Mouse (Mus musculus): Measurements from ENCODE around the gene Serpina3g. TPM values are rescaled to one million over a fixed set of nuclear protein-coding genes. Genes with fewer than 3 reads are reported as not detected.

The Serpina3g gene
- polyA plus RNA-seq, 1 experiment from 2014 or later = 21.9 TPM

DNA sequence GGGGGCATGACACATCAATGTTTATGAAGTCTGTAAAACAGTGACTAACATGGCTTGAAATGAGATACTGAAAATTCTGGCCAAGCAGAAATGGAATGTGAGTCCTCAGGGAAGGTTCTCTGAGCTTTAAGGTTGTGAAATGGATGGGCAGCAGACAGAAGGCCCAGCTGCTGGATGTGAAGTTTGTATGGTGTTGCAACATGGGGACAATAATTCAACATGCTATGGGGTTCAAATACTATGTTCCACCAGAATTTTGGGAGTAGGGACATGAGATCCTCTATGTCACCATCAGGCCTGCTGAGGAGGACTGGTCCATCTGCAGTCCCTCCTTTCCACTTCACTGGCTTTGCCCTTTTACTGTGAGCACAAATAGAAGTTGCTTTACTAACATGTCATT, 7.3 kb downstream of the Serpina3g start:
- Histone ChIP-seq H3K9ac (replicated peaks) (no peak overlapping the region), H3K9me3 (ENCODE audit: low read length) (no peaks in the 10 kb centered on the region), H3K27me3 (ENCODE audit: insufficient read depth, low read length) (no peaks in the 10 kb centered on the region), H3K4me3 (ENCODE audit: low read depth, low read length) (no peak overlapping the region), H3K4me2 (ENCODE audit: low read depth, low read length) (no peak overlapping the region), H3K4me1 (ENCODE audit: insufficient read depth) (no peaks in the 10 kb centered on the region), H3K36me3 (replicated peaks; ENCODE audit: insufficient read depth, low read length) (no peaks in the 10 kb centered on the region), H3K27ac (ENCODE audit: low read depth) (no peak overlapping the region)
- DNase-seq = no peak
- TF ChIP-seq EP300 (IDR thresholded peaks at IDR 0.05; ENCODE audit: low read depth) (no peak), CTCF (IDR thresholded peaks at IDR 0.05; ENCODE audit: low read depth) (no peak)
- no peak for ATAC-seq

DNA sequence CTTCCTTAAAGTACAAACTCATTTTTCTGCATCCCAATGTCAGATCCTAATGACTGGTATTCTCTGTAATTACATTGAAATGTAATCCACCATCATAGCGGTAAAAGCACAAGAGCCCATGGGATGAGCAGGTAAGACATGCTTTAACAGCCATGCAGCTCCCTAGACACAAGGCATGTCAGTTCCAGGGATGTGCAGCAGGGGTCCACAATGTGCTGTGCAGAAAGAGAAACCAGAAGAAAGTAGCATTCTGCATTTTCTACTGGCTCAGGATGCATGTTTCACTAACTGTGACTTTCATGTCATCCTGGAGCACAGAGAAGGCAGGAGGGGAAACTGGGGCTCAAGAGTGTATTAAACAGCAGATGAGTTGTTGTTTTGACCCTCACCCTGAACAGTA, 9.0 kb downstream of the Serpina3g start:
- ATAC-seq = 0 out of 2 replicates have a peak, but pooled peaks have one; percentile 31
- Histone ChIP-seq H3K9ac (replicated peaks) (no peak overlapping the region), H3K27ac (ENCODE audit: low read depth) (no peak overlapping the region), H3K4me1 (ENCODE audit: insufficient read depth) (no peaks in the 10 kb centered on the region), H3K9me3 (ENCODE audit: low read length) (no peaks in the 10 kb centered on the region), H3K4me2 (ENCODE audit: low read depth, low read length) (no peak overlapping the region), H3K4me3 (ENCODE audit: low read depth, low read length) (no peak overlapping the region), H3K27me3 (ENCODE audit: insufficient read depth, low read length) (no peaks in the 10 kb centered on the region), H3K36me3 (replicated peaks; ENCODE audit: insufficient read depth, low read length) (no peaks in the 10 kb centered on the region)
- 90% methylated on average over 1 of the region's 1 CpGs for WGBS (ENCODE audit: insufficient replicate concordance)
- TF ChIP-seq EP300 (IDR thresholded peaks at IDR 0.05; ENCODE audit: low read depth) (no peak), CTCF (IDR thresholded peaks at IDR 0.05; ENCODE audit: low read depth) (peak; percentile 68)
- DNase-seq = peak; percentile 21

GRCm38 (mm10) chr12:104245595-104245994, 9.6 kb downstream of the Serpina3g start:
- Histone ChIP-seq H3K27ac (ENCODE audit: low read depth) (no peak overlapping the region), H3K4me1 (ENCODE audit: insufficient read depth) (no peaks in the 10 kb centered on the region), H3K4me3 (ENCODE audit: low read depth, low read length) (no peak overlapping the region), H3K9ac (replicated peaks) (no peak overlapping the region), H3K27me3 (ENCODE audit: insufficient read depth, low read length) (no peaks in the 10 kb centered on the region), H3K4me2 (ENCODE audit: low read depth, low read length) (no peak overlapping the region), H3K36me3 (replicated peaks; ENCODE audit: insufficient read depth, low read length) (no peaks in the 10 kb centered on the region), H3K9me3 (ENCODE audit: low read length) (no peaks in the 10 kb centered on the region)
- WGBS (ENCODE audit: insufficient replicate concordance) = 44% methylated on average over 3 of the region's 3 CpGs
- TF ChIP-seq EP300 (IDR thresholded peaks at IDR 0.05; ENCODE audit: low read depth) (no peak), CTCF (IDR thresholded peaks at IDR 0.05; ENCODE audit: low read depth) (no peak)
- ATAC-seq = no peak
- no peak for DNase-seq

- H3K4me1 ChIP-seq (ENCODE audit: insufficient read depth) = no peaks in the 10 kb centered on the region
- ATAC-seq (peak; percentile 38; the same call in 1 of the 2 replicates), DNase-seq (no peak)
- no peaks in the 10 kb centered on the region for H3K36me3 ChIP-seq (replicated peaks; ENCODE audit: insufficient read depth, low read length)
- H3K9ac ChIP-seq (replicated peaks) = no peak overlapping the region
- no peaks in the 10 kb centered on the region for H3K27me3 ChIP-seq (ENCODE audit: insufficient read depth, low read length)
- H3K9me3 ChIP-seq (ENCODE audit: low read length) = no peaks in the 10 kb centered on the region
- no peak overlapping the region for H3K4me3 ChIP-seq (ENCODE audit: low read depth, low read length)
- H3K4me2 ChIP-seq (ENCODE audit: low read depth, low read length) = no peak overlapping the region
- H3K27ac ChIP-seq (ENCODE audit: low read depth) = no peak overlapping the region
- TF ChIP-seq CTCF (IDR thresholded peaks at IDR 0.05; ENCODE audit: low read depth) (no peak), EP300 (IDR thresholded peaks at IDR 0.05; ENCODE audit: low read depth) (peak; percentile 78)
Measured at GRCm38 (mm10) chr12:104247553-104248002, 11.5 kb downstream of the Serpina3g start.

- H3K9me3 ChIP-seq (ENCODE audit: low read length) = no peaks in the 10 kb centered on the region
- TF ChIP-seq EP300 (IDR thresholded peaks at IDR 0.05; ENCODE audit: low read depth) (no peak), CTCF (IDR thresholded peaks at IDR 0.05; ENCODE audit: low read depth) (no peak)
- 67% methylated on average over 3 of the region's 3 CpGs for WGBS (ENCODE audit: insufficient replicate concordance)
- H3K36me3 ChIP-seq (replicated peaks; ENCODE audit: insufficient read depth, low read length) = no peaks in the 10 kb centered on the region
- ATAC-seq (no peak), DNase-seq (no peak)
- H3K27me3 ChIP-seq (ENCODE audit: insufficient read depth, low read length) = no peaks in the 10 kb centered on the region
- no peak overlapping the region for H3K4me2 ChIP-seq (ENCODE audit: low read depth, low read length)
- no peak overlapping the region for H3K4me3 ChIP-seq (ENCODE audit: low read depth, low read length)
- H3K27ac ChIP-seq (ENCODE audit: low read depth) = no peak overlapping the region
- no peak overlapping the region for H3K9ac ChIP-seq (replicated peaks)
- H3K4me1 ChIP-seq (ENCODE audit: insufficient read depth) = no peaks in the 10 kb centered on the region
Measured at GRCm38 (mm10) chr12:104248231-104248630, 12.2 kb downstream of the Serpina3g start.

- 39% methylated on average over 3 of the region's 3 CpGs for WGBS (ENCODE audit: insufficient replicate concordance)
- TF ChIP-seq EP300 (IDR thresholded peaks at IDR 0.05; ENCODE audit: low read depth) (no peak), CTCF (IDR thresholded peaks at IDR 0.05; ENCODE audit: low read depth) (no peak)
- H3K9me3 ChIP-seq (ENCODE audit: low read length) = no peaks in the 10 kb centered on the region
- no peaks in the 10 kb centered on the region; the same call in 1 of the 2 replicates for H3K4me1 ChIP-seq (ENCODE audit: insufficient read depth)
- no peaks in the 10 kb centered on the region for H3K36me3 ChIP-seq (replicated peaks; ENCODE audit: insufficient read depth, low read length)
- H3K9ac ChIP-seq (replicated peaks) = no peak overlapping the region
- H3K27ac ChIP-seq (ENCODE audit: low read depth) = no peak overlapping the region
- no peak overlapping the region for H3K4me3 ChIP-seq (ENCODE audit: low read depth, low read length)
- no peaks in the 10 kb centered on the region for H3K27me3 ChIP-seq (ENCODE audit: insufficient read depth, low read length)
- no peak for DNase-seq
- ATAC-seq = no peak
- no peak overlapping the region for H3K4me2 ChIP-seq (ENCODE audit: low read depth, low read length)
Measured at GRCm38 (mm10) chr12:104261041-104261440, 25.0 kb downstream of the Serpina3g start.

DNA sequence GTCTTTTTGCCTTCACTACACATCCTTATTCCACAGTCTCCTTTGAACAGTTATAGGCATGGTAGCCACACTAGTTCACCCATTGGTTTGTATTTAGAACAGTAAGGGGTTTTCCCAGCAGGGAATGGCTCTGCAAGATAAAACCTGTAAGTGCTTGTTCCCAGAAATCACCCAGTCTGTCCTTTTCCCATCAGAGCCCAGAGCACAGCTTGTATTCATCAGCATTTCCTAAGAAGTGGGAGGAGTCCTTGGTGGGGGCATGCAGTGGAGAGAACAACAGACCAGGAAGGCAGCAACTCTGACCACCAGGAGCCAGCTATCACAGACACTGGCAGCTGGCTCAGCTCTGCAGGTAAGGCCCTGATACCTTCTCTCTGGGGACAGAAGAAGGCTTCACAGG, 26.8 kb downstream of the Serpina3g start, which contains the start of gene Serpina3i:
Gene Serpina3i, plus strand, starts transcription at position 260 of the 400 bp plus-strand sequence.
- no peak within 1 kb of the TSS for H3K4me3 ChIP-seq (ENCODE audit: low read depth, low read length)
- no peaks in the 10 kb centered on the region for H3K27me3 ChIP-seq (ENCODE audit: insufficient read depth, low read length)
- no peaks in the 10 kb centered on the region for H3K9me3 ChIP-seq (ENCODE audit: low read length)
- peak within 1 kb of the TSS; percentile 39; the same call in 1 of the 2 replicates for H3K27ac ChIP-seq (ENCODE audit: low read depth)
- no peaks in the 10 kb centered on the region for H3K36me3 ChIP-seq (replicated peaks; ENCODE audit: insufficient read depth, low read length)
- no peak within 1 kb of the TSS for H3K4me2 ChIP-seq (ENCODE audit: low read depth, low read length)
- TF ChIP-seq CTCF (IDR thresholded peaks at IDR 0.05; ENCODE audit: low read depth) (no peak), EP300 (IDR thresholded peaks at IDR 0.05; ENCODE audit: low read depth) (peak; percentile 84)
- no peak within 1 kb of the TSS for H3K9ac ChIP-seq (replicated peaks)
- H3K4me1 ChIP-seq (ENCODE audit: insufficient read depth) = no peaks in the 10 kb centered on the region; the same call in 1 of the 2 replicates
- ATAC-seq (peak; percentile 48), DNase-seq (no peak)
